Mouse (Mus musculus): ENCODE measurements around the gene Cyb5r3.

Cyb5r3 gene

DNA sequence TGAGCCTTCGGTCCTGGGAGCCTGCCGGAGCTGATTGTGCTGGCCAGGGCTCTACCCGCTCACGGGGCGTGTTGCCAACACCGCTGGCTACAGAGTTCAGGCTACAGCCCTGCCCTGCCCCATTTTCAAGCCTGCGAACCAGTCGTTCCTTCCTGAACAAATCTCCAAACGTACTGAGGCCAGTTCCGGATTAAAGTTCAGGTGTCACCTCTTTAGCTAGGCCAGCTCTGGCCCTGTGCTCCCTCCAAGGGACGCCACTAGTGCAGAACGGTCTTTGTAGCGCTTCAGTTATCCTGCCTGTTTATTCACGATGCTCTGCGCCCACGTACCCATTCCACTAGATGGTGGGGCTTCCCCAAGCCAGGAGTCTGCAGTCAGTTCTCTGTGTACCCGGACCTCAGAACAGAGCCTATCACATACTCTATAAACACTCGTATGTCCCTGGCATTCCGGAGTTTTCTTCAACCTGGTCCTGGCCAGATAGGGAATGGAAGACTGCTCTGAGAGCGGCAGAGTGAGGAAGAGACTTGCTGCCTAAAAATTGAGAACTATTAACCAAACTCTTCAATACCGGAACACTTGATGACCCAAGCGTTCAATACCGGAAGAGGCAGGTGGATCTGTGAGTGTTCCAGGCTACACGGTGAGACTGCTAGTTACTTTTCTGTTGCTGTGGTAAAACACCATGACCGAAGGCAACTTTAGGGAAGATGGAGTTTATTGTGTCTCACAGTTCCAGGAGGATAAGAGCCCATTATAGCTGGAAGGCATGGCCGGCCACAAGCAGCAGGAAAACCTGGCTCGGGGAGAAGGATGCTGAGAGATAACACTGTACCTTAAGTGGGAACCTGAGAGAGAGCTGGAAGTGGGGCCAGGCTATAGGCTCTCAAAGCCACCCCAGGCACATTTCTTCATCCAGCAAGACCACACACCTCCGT is at the start of gene Cyb5r3:
Cyb5r3 (minus strand) TSS at position 101 of the 938 bp plus-strand sequence.
- peak in 1 of 2 experiments; percentile 17 for DNase-seq (ENCODE audit: low spot score in 2 of 2)

DNA sequence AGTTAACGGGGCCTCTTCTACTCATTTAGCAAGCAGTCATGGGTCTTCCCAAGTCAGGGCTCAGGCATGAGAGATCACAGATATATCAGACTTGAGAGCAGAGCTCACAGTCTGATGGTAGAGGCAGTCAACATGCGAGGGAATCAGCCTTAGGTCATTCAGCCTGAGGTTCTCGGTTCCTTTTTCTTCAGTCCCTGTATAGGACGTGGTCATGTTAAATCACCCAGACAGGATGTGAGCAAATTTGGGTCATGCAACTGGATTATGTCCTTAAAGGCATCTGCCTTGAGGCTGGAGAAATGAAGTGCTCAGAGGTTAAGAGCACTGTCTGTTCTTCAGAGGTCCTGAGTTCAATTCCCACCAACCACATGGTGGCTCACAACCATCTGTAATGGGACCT is 49.3 kb upstream of the Cyb5r3 start:
- DNase-seq (ENCODE audit: low spot score in 2 of 2): no peak

DNA sequence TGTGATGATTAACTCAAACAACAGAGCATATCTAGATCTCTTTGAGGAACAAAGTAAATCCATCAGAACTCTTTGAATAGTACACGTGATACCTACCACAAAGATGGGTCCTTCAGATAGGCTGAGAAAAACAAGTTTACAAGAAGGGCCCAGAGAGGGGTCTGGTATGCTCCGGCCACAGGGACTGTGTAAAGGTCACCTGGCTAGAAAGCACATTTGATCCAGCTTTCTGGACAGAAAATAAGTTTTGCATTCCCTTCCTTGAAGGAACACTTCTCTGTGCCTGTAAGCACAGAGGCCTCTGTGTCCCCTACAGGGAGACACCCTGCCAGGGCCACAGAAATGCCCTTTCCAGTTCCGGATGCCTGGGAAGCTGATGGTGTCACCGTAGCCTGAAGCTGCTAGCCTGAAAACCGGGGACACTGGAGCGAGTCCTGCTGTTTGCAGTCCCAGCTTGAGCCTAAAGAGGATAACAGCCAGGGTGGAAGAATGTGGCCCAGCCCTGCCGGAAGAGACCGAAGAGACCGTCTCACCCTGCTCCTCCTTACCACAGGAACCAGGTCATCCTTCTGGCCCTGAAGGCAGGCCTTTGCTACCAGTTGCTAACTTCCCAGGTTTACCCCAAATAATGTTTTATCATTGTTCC is 48.1 kb upstream of the Cyb5r3 start:
- no peak for DNase-seq (ENCODE audit: low spot score in 2 of 2)

DNA sequence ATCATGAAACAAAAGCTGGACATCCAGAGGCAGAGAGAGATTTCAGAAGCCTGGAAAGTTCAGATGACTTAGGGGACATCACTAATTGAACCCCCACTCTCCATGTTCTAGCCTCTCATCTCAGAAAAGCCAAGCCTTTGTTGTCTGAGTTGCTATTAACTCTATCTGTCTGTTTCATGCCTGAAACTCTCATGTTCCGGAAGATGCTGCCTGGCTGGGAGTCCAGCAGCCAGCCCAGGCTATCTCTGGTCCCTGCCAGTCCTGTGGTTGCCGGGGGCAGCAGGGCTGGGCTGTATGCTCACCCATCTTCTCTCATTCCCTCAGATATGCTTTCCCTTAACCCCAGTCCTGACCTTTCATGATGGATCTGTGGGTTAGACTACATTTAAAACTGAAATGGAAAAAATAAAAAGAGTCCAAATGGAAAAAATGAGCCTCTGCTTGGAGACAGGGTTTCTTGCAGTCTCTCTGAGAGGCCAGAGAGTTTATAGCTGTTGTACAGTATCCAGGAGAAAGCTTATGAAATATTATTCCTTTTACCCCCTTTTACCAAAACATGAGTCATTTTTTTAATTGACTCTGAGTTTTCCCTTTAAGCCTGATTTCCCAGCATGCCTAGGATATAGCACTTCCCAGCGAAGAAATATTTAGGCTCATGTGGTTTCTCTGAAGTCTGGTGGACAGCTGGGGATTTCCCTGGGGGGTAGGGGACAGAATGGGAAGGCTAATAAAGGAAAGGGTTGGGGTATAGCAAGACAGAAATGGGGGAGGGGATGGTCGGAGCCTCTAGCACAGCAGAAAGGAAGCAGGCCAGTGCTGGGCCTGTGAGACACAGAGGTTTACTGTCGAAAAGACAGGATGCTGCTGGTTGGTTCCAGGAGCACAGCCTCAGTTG is 43.2 kb upstream of the Cyb5r3 start:
- DNase-seq (ENCODE audit: low spot score in 2 of 2): no peak

DNA sequence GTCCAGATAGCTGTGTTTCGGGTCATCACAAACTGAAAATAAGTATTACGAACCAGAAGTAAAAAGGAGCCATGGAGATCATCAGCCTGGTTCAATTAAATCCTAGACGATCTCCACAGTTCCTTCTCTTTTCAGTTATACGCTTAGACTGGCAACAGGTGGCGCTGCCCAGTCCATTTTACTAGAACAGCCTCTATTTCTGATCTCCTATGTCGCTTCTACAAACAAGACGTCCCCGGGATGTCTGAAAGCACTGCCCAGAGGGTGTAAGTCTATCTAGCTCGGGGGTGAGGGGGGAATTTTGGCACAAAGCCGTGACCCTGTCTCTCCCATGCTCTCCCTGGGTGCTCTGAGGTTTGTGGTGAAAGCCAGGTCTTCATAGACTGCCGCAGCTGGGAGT is 37.8 kb upstream of the Cyb5r3 start:
- peak; percentile 79 to 83 for DNase-seq (ENCODE audit: low spot score in 2 of 2)

DNA sequence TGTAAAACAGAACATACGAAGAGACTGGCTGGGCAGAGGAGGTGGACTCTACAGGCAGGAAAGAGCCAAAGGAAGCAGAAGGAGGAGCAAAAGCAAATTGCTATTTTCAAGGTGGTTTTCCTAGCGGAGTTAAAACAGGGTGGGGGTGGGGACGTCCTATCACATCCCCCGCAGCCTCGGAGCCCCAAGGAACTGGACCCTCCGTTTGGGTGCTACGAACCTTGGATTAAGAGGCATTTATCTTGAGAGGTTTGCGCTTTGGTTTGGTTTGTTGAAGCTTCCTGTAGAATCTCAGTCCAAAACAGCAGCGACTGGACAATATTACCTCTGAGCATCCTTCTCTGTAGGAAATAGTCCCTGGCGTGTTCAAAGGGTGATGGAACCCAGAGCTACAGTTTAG is 37.3 kb upstream of the Cyb5r3 start:
- DNase-seq (ENCODE audit: low spot score in 2 of 2): no peak

DNA sequence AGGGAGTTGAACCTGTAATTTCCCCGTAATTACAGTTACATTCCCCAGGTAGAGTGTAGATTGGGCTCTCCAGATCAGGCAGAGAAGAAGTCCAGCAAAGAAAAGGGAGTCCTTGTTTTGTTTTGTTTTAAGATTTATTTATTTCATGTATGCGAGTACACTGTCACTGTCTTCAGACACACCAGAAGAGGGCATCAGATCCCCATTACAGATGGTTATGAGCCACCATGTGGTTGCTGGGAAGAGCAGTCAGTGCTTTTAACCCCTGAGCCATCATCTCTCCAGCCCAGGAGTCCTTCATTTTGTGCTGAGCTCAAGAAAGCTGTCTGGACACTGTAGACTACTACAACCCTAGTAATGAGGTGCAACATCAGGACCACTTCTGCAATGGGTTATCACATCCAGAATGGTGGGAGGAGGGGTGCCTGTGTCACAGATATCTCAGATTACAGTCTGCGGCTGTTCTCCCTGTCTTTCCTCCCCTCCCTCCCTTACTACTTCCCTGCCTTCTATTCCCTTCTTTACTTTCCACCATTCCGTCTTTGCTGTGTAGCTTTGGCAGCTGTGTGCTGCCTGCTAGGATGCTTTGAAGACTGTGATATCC is 36.8 kb upstream of the Cyb5r3 start:
- peak in 1 of 2 experiments; percentile 35 for DNase-seq (ENCODE audit: low spot score in 2 of 2)

DNA sequence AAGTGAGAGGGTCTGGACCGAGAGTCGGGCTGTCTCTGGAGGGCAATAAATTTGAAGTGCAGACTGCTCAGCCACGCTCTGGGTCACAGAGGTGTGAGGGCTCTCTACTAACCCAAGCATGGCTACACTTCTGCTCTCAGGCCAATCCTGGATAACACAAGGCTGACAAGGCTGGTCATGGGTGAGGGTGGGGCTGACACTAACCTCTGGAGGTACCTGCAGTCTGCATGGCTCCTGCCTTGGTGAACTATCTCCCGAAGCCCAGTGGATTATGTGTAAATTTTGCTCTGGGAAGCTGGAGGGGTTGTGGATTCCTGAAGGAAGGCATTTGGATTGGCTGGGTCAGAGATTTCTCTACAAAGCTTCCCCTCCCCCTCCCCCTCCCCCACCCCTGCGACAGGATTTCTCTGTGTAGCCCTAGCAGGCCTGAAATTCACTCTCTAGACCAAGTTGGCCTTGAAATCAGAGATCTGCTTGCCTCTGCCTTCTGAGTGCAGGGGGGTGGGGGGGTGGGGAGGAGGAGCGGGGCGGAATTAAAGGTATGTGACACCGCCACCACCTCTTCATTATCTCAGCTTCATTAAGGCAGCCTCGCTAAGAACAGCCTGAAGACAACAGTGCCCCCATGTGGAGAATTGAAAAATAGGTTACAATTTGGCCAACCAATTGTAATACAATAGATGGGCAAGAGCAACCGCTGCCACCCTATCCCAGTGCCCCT is 32.5 kb upstream of the Cyb5r3 start:
- peak; percentile 39 to 49 for DNase-seq (ENCODE audit: low spot score in 2 of 2)

DNA sequence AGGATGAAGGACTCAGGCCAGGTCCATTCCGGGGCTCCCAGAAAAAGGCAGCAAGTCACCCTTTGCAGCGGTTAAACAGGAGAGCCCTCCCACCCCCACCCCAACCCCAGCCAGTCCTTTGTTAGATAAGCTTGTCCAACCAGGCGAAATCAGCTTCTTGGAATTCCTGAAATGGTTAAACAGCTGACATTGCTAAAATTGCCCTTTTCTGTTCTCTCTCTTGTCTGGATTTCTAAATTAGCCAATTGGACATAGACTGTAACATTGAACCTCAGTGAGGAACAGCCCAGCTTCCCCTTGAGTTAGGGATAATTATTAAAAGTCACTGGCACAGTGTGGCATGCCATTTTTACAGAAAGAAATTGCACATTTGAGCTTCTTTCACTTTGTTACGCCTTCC is 30.0 kb upstream of the Cyb5r3 start:
- no peak for DNase-seq (ENCODE audit: low spot score in 2 of 2)

DNA sequence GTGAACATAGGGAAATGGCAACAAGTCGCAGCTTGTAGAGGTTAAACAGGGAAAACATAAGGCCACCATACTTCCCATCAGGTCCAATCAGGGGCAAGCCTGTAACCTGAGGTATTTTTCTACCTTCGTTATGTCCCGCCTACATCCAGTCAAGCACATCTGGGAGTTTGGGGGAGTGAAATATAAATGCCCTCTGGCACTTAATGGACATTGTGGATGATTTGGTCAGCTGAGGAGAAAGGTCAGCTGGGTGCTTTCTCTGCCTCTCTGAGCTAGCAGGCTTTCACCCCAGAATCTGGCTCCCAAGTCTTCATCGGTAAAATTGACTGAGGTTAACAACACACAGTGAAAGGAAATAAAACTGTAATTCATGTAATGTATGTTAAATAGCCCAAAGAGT is 21.0 kb upstream of the Cyb5r3 start:
- DNase-seq (ENCODE audit: low spot score in 2 of 2): no peak

DNA sequence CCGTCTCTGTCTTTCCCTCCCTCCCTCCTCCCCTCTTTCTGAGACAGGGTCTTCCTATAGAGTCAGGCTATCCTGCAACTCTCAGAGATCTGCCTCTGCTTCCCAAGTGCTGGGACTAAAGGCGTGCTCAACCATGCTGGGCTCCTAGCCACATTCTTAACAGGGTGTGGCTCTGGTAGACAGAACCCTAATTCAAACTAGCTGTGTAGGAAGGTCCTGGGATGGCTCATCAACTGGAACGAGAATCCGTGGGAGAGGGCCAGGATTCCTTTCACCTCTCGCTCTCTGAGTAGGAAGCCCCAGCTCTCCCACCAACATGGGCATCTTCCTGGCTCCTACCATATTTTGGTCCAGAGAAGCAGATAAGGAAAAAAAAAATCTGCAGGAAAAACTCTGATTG is 10.0 kb upstream of the Cyb5r3 start:
- DNase-seq (ENCODE audit: low spot score in 2 of 2): no peak

DNA sequence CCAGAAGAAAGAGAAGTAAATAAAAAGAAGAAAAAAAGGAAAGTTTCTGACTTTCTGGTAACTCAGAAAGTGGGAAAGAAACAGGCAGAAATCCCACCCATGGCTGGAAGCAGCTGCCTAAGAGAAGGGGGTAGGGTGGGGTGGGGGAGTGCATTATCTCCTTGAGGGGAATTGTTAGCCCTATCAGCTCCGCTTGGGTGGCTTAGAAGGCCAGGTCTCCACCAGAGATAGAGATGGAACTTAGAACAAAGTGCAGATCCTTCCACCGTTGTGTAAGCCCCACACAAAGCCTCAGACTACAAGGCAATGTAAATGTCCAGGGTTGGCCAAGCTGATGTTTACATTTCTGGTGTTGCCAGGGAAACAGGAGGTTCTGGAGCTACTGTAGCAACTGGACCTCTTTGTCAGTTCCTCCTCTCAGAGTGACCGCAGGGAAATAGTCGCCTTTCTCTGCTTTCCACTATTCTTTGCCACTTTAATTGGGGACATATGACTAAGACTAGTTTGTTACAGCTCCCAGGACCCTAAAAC is 9.5 kb upstream of the Cyb5r3 start:
- peak in 1 of 2 experiments; percentile 18 for DNase-seq (ENCODE audit: low spot score in 2 of 2)

DNA sequence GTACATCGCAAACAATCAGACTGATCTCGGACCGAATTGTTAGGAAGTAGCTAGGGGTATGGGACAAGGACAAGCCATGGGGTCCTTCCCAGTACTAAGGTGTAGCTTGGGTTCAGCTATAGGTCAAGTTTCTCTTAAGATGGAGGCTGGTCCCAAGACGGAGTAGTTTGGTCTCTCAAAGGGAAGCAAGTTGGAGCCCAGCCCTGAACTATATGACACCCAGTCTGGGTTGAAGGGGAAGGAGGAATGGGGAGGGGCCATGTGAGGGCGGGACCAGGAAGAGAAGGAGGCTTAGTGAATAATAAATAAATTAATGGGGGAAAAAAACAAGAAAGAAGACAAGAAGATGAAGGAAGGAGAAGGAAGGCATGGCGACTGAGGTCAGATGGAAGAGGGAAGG is 7.6 kb upstream of the Cyb5r3 start:
- DNase-seq (ENCODE audit: low spot score in 2 of 2): no peak

DNA sequence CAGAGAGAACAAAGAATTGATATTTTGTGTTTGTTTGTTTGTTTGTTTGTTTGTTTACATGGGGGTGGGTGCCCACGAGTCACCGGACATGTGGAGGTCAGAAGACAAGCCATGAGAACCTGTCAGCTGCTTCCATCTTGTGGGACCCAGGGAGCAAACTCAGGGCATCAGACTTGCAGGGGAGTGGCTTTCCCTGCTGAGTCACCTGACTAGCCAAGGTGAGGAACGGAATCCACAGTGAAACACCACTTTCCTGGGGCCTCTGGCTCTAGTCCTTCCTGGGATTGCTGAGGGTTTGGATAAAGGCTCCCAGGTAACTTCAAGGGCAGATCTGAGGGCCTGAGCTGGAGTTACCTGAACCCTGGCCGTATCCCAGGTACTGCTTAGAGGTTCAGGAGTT is 4.3 kb upstream of the Cyb5r3 start:
- DNase-seq (ENCODE audit: low spot score in 2 of 2): peak in 1 of 2 experiments; percentile 18

DNA sequence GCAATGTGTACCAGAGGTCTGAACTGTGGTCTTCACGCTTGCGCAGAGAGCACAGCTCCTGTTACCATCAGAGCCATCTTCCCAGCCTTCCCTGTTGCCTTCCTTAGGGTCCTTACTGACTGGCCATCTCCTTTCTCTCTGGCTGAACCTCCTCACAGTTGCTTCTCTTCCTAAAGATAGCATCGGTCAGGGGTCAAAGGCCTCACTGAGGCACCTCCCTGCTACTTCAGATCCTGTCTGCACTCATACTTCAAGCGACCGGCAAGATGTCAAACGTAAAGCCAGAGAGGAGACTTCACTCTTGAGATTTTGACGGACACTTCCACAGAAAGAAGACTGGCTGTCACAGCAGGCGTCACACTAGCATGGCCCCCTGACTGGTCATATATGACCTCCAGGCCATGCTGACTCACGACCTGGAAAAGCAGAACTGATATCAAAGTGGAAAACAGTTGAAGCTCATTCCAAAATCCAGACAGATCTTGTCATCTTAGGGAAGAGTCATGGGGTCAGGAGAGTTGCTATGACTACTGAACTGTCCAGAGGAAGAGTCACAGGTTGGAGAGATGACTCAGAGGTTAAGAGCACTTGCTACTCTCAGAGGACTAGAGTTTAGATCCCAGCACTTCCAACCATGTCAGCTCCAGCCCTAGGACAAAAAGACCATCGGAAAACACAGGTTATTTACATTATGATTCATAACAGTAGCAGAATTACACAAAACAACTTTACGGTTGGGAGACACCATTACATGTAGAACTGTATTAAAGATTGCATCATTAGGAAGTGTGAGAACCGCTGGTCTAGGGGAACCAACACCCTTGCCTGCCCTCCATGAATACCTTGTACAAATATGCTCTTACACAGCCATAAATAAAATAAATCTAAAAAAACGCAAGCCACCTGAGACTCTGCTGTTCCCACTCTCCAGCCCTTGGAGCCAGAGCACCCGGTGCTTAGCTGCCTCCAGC is 1.8 kb upstream of the Cyb5r3 start:
- DNase-seq (ENCODE audit: low spot score in 2 of 2): peak in 1 of 2 experiments; percentile 19

DNA sequence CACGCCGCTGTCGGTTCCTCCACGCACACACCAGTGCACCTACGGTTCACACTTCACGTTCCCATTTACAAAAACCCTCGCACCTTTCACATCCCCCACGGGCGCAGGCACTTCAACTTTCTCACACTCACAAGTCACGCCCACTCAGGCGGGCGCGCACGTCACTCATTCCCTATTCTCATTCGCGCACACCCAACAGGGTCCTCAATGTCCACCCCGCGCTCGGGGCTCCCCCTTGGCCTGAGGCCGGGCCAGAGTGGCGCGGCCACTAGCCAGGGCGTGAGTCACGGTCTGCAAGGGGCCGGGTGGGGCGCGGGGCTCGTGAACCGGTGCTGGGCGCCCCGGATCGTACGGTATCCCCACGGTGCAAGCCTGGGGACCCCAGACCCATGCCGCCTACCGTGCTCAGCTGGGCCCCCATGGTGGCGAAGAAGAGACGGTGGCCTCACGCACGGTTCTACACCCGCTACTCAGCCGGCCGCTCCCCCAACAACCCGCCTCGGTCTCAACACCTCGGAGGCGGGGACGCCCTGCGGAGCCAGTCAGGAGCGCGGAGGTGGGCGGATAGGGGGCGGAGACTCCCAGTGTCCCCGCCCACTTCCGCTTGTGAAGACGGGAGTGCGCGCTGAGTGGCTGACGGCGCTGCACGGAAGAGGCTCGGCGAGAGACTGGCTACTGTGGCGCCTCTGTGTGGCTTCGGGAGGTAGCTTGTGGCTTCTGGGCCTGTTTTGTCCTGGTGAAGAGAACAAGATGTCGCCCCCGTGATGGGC is 495 bp downstream of the Cyb5r3 start:
- peak; percentile 98 for DNase-seq (ENCODE audit: low spot score in 2 of 2)

DNA sequence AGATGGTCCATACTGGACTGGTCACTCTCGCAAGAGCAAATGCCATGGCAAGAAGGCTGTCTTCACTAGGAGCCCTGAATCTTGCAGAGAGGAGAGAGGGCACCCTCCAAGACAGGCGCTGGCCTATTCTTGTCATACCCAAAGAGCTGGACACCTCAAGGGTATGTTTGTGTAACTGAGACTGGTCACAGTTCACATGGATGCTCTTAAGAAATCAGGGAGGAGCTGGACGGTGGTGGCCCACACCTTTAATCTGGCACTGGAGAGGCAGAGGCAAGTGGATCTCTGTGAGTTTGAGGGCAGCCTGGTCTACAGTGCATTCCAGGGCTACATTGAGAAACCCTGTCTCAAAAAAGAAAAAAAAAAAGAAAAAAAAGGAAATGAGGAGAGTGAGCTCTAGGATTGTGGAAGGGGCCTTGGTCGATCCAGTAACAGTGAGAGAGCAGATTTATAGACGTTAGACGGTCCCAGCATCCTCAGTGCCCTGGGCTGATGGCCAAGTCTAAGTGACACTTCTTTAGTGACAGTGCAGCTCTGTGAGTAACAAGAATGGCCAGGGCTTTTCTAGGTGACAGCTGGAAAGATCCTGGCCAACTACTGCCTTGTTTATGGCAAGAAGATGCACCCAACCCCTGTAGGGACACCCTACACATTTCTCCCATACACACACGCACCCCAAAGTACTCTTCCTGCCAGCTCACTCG is 1.3 kb downstream of the Cyb5r3 start:
- DNase-seq (ENCODE audit: low spot score in 2 of 2): peak in 1 of 2 experiments; percentile 36
